Mouse (Mus musculus): ENCODE measurements around the gene Hmga2. TPM values are rescaled to one million over a fixed set of nuclear protein-coding genes. Genes with fewer than 3 reads are reported as not detected.

Hmga2 gene
- polyA plus RNA-seq, 1 experiment from 2014 or later = 4.6 TPM

- Histone ChIP-seq H3K4me1 (ENCODE audit: control insufficient read depth in 2 of 2, insufficient read depth in 2 of 2, low read length in 2 of 2) (peaks cover 12 to 17% of the 10 kb centered on the region in 2 experiments), H3K4me3 (ENCODE audit: control insufficient read depth in 1 of 2, insufficient read depth in 1 of 2, low read depth in 1 of 2, low read length in 2 of 2) (no peak overlapping the region)
Observed at GRCm38 (mm10) chr10:120395550-120395949, 80.7 kb downstream of the Hmga2 start.

GRCm38 (mm10) chr10:120394740-120395139 lies 81.5 kb downstream of the Hmga2 start:
- Histone ChIP-seq H3K9me3 (ENCODE audit: control insufficient read depth, low read length) (no peaks in the 10 kb centered on the region), H3K27ac (replicated peaks in 1 of 2; ENCODE audit: control insufficient read depth in 1 of 2, insufficient read depth in 1 of 2, low read depth in 2 of 2, low read length in 2 of 2) (no peak overlapping the region), H3K4me1 (ENCODE audit: control insufficient read depth in 2 of 2, insufficient read depth in 2 of 2, low read length in 2 of 2) (peaks cover 7 to 16% of the 10 kb centered on the region in 2 experiments), H3K36me3 (ENCODE audit: control insufficient read depth, insufficient read depth, low read length) (no peaks in the 10 kb centered on the region), H3K4me3 (ENCODE audit: control insufficient read depth in 1 of 2, insufficient read depth in 1 of 2, low read depth in 1 of 2, low read length in 2 of 2) (no peak overlapping the region), H3K4me2 (ENCODE audit: low read length) (no peak overlapping the region), H3K27me3 (ENCODE audit: control insufficient read depth, insufficient read depth, low read length) (no peaks in the 10 kb centered on the region), H3K9ac (ENCODE audit: low read length) (no peak overlapping the region)
- no peak for ATAC-seq (ENCODE audit: insufficient number of reproducible peaks, insufficient read depth, low FRiP score, low read depth)
- WGBS = 87% methylated on average over 9 of the region's 9 CpGs

More at GRCm38 (mm10) chr10:120395550-120395949, 80.7 kb downstream of the Hmga2 start:
- no peak overlapping the region for H3K27ac ChIP-seq (replicated peaks in 1 of 2; ENCODE audit: control insufficient read depth in 1 of 2, insufficient read depth in 1 of 2, low read depth in 2 of 2, low read length in 2 of 2)
- no peak overlapping the region for H3K4me2 ChIP-seq (ENCODE audit: low read length)
- WGBS = 62% methylated on average over 6 of the region's 6 CpGs
- ATAC-seq (ENCODE audit: insufficient number of reproducible peaks, insufficient read depth, low FRiP score, low read depth) = no peak
- no peaks in the 10 kb centered on the region for H3K9me3 ChIP-seq (ENCODE audit: control insufficient read depth, low read length)
- no peaks in the 10 kb centered on the region for H3K36me3 ChIP-seq (ENCODE audit: control insufficient read depth, insufficient read depth, low read length)
- no peak overlapping the region for H3K9ac ChIP-seq (ENCODE audit: low read length)
- H3K27me3 ChIP-seq (ENCODE audit: control insufficient read depth, insufficient read depth, low read length) = no peaks in the 10 kb centered on the region

- Histone ChIP-seq H3K36me3 (ENCODE audit: control insufficient read depth, insufficient read depth, low read length) (no peaks in the 10 kb centered on the region), H3K9me3 (ENCODE audit: control insufficient read depth, low read length) (no peaks in the 10 kb centered on the region), H3K27me3 (ENCODE audit: control insufficient read depth, insufficient read depth, low read length) (no peaks in the 10 kb centered on the region), H3K4me1 (ENCODE audit: control insufficient read depth in 2 of 2, insufficient read depth in 2 of 2, low read length in 2 of 2) (peaks cover 6 to 8% of the 10 kb centered on the region in 2 experiments; a peak in 3 of 4 replicates), H3K4me3 (ENCODE audit: control insufficient read depth in 1 of 2, insufficient read depth in 1 of 2, low read depth in 1 of 2, low read length in 2 of 2) (no peak overlapping the region), H3K9ac (ENCODE audit: low read length) (no peak overlapping the region), H3K4me2 (ENCODE audit: low read length) (no peak overlapping the region), H3K27ac (replicated peaks in 1 of 2; ENCODE audit: control insufficient read depth in 1 of 2, insufficient read depth in 1 of 2, low read depth in 2 of 2, low read length in 2 of 2) (no peak overlapping the region)
- no peak for ATAC-seq (ENCODE audit: insufficient number of reproducible peaks, insufficient read depth, low FRiP score, low read depth)
- 44% methylated on average over 14 of the region's 14 CpGs for WGBS
Observed at GRCm38 (mm10) chr10:120391971-120392716, 84.1 kb downstream of the Hmga2 start.

- no peaks in the 10 kb centered on the region for H3K36me3 ChIP-seq (ENCODE audit: control insufficient read depth, insufficient read depth, low read length)
- H3K27ac ChIP-seq (replicated peaks in 1 of 2; ENCODE audit: control insufficient read depth in 1 of 2, insufficient read depth in 1 of 2, low read depth in 2 of 2, low read length in 2 of 2) = no peak overlapping the region
- no peak overlapping the region for H3K9ac ChIP-seq (ENCODE audit: low read length)
- no peak for ATAC-seq (ENCODE audit: insufficient number of reproducible peaks, insufficient read depth, low FRiP score, low read depth)
- H3K4me2 ChIP-seq (ENCODE audit: low read length) = no peak overlapping the region
- WGBS = 61% methylated on average over 28 of the region's 28 CpGs
- H3K4me3 ChIP-seq (ENCODE audit: control insufficient read depth in 1 of 2, insufficient read depth in 1 of 2, low read depth in 1 of 2, low read length in 2 of 2) = no peak overlapping the region
- H3K27me3 ChIP-seq (ENCODE audit: control insufficient read depth, insufficient read depth, low read length) = no peaks in the 10 kb centered on the region
- no peaks in the 10 kb centered on the region for H3K9me3 ChIP-seq (ENCODE audit: control insufficient read depth, low read length)
- H3K4me1 ChIP-seq (ENCODE audit: control insufficient read depth in 2 of 2, insufficient read depth in 2 of 2, low read length in 2 of 2) = peaks cover 8 to 9% of the 10 kb centered on the region in 2 experiments
Observed at GRCm38 (mm10) chr10:120390912-120391835, 85.1 kb downstream of the Hmga2 start.

- H3K4me3 ChIP-seq (ENCODE audit: control insufficient read depth in 1 of 2, insufficient read depth in 1 of 2, low read depth in 1 of 2, low read length in 2 of 2) = no peak overlapping the region
- no peak overlapping the region for H3K4me2 ChIP-seq (ENCODE audit: low read length)
- no peak for ATAC-seq (ENCODE audit: insufficient number of reproducible peaks, insufficient read depth, low FRiP score, low read depth)
- peaks cover 12 to 21% of the 10 kb centered on the region in 2 experiments for H3K4me1 ChIP-seq (ENCODE audit: control insufficient read depth in 2 of 2, insufficient read depth in 2 of 2, low read length in 2 of 2)
- no peak overlapping the region for H3K9ac ChIP-seq (ENCODE audit: low read length)
- no peaks in the 10 kb centered on the region for H3K27me3 ChIP-seq (ENCODE audit: control insufficient read depth, insufficient read depth, low read length)
- H3K27ac ChIP-seq (replicated peaks in 1 of 2; ENCODE audit: control insufficient read depth in 1 of 2, insufficient read depth in 1 of 2, low read depth in 2 of 2, low read length in 2 of 2) = no peak overlapping the region
- no peaks in the 10 kb centered on the region for H3K36me3 ChIP-seq (ENCODE audit: control insufficient read depth, insufficient read depth, low read length)
- 58% methylated on average over 6 of the region's 6 CpGs for WGBS
- no peaks in the 10 kb centered on the region for H3K9me3 ChIP-seq (ENCODE audit: control insufficient read depth, low read length)
Observed at GRCm38 (mm10) chr10:120389707-120390106, 86.6 kb downstream of the Hmga2 start.

GRCm38 (mm10) chr10:120388966-120389365 lies 87.3 kb downstream of the Hmga2 start:
- H3K27me3 ChIP-seq (ENCODE audit: control insufficient read depth, insufficient read depth, low read length) = no peaks in the 10 kb centered on the region
- WGBS = 63% methylated on average over 10 of the region's 10 CpGs
- H3K9me3 ChIP-seq (ENCODE audit: control insufficient read depth, low read length) = no peaks in the 10 kb centered on the region
- no peaks in the 10 kb centered on the region for H3K36me3 ChIP-seq (ENCODE audit: control insufficient read depth, insufficient read depth, low read length)
- no peak overlapping the region for H3K9ac ChIP-seq (ENCODE audit: low read length)
- no peak overlapping the region for H3K27ac ChIP-seq (replicated peaks in 1 of 2; ENCODE audit: control insufficient read depth in 1 of 2, insufficient read depth in 1 of 2, low read depth in 2 of 2, low read length in 2 of 2)
- no peak overlapping the region for H3K4me2 ChIP-seq (ENCODE audit: low read length)
- H3K4me1 ChIP-seq (ENCODE audit: control insufficient read depth in 2 of 2, insufficient read depth in 2 of 2, low read length in 2 of 2) = peaks cover 19 to 28% of the 10 kb centered on the region in 2 experiments
- no peak overlapping the region for H3K4me3 ChIP-seq (ENCODE audit: control insufficient read depth in 1 of 2, insufficient read depth in 1 of 2, low read depth in 1 of 2, low read length in 2 of 2)
- no peak for ATAC-seq (ENCODE audit: insufficient number of reproducible peaks, insufficient read depth, low FRiP score, low read depth)

- Histone ChIP-seq H3K4me2 (ENCODE audit: low read length) (no peak overlapping the region), H3K27me3 (ENCODE audit: control insufficient read depth, insufficient read depth, low read length) (no peaks in the 10 kb centered on the region), H3K9me3 (ENCODE audit: control insufficient read depth, low read length) (no peaks in the 10 kb centered on the region), H3K4me1 (ENCODE audit: control insufficient read depth in 2 of 2, insufficient read depth in 2 of 2, low read length in 2 of 2) (peaks cover 24 to 33% of the 10 kb centered on the region in 2 experiments), H3K36me3 (ENCODE audit: control insufficient read depth, insufficient read depth, low read length) (no peaks in the 10 kb centered on the region), H3K4me3 (ENCODE audit: control insufficient read depth in 1 of 2, insufficient read depth in 1 of 2, low read depth in 1 of 2, low read length in 2 of 2) (no peak overlapping the region), H3K9ac (ENCODE audit: low read length) (no peak overlapping the region), H3K27ac (replicated peaks in 1 of 2; ENCODE audit: control insufficient read depth in 1 of 2, insufficient read depth in 1 of 2, low read depth in 2 of 2, low read length in 2 of 2) (no peak overlapping the region)
- WGBS = 61% methylated on average over 8 of the region's 8 CpGs
- no peak for ATAC-seq (ENCODE audit: insufficient number of reproducible peaks, insufficient read depth, low FRiP score, low read depth)
Observed at GRCm38 (mm10) chr10:120388400-120388871, 87.8 kb downstream of the Hmga2 start.
